Mouse (Mus musculus) liver, embryonic 14.5 days (tissue): ENCODE measurements at regions not wholly inside any gene's neighbourhood (a gene's known extent, or its start where the extent isn't known, plus 50 kb on each side); places are given as distances from the start of the nearest gene placed in this dataset.

Experiments
- ATAC-seq: fragments of 200-750 bp; cut with Nextera tagmentation; 2 replicates; pipeline ENCODE4 v1.8.0; 2017; ENCODE audit warnings: moderate number of reproducible peaks, mild to moderate bottlenecking, moderate library complexity; ENCODE audit not compliant: insufficient read depth
- DNase-seq, 3 experiments: peaks; one replicate each; pipeline ENCODE4 v3.0.0-alpha.2; 2012 to 2013; ENCODE audit warnings: low read depth in 3 of 3, low spot score in 3 of 3
- H3K27ac ChIP-seq: fragments of 300-500 bp; sonication (generic); 2 replicates; pipeline ENCODE4 v1.5.1; 2014; ENCODE audit warnings: moderate library complexity, mild to moderate bottlenecking, control low read depth, inconsistent platforms
- H3K27me3 ChIP-seq: fragments of 300-500 bp; sonication (generic); 2 replicates; pipeline ENCODE4 v1.6.1; 2014; ENCODE audit warnings: mild to moderate bottlenecking, low read length, moderate library complexity; ENCODE audit not compliant: control insufficient read depth, insufficient read depth
- H3K36me3 ChIP-seq: fragments of 300-500 bp; sonication (generic); replicated peaks from 2 replicates; pipeline ENCODE4 v1.6.1; 2014; ENCODE audit warnings: low read depth; ENCODE audit not compliant: control insufficient read depth, insufficient read depth
- H3K4me1 ChIP-seq, 2 experiments: fragments of 200-500 bp in 1 of 2; fragments of 300-500 bp in 1 of 2; sonication (generic) in 1 of 2; replicated peaks; 2 replicates each; pipeline ENCODE4 v1.6.1; 2012 to 2014; ENCODE audit warnings: antibody characterized with exemption in 1 of 2, inconsistent platforms in 1 of 2, low read length in 1 of 2; ENCODE audit not compliant: control insufficient read depth in 2 of 2, insufficient read depth in 2 of 2
- H3K4me2 ChIP-seq: fragments of 300-500 bp; sonication (generic); 2 replicates; pipeline ENCODE4 v1.6.1; 2014; ENCODE audit warnings: low read depth, mild to moderate bottlenecking, control low read depth, moderate library complexity
- H3K4me3 ChIP-seq, 2 experiments: fragments of 200-500 bp in 1 of 2; fragments of 300-500 bp in 1 of 2; sonication (generic) in 1 of 2; 2 replicates each; pipeline ENCODE4 v1.5.1; 2012 to 2014; ENCODE audit warnings: low read depth in 2 of 2, low read length in 2 of 2, mild to moderate bottlenecking in 2 of 2, control low read depth in 1 of 2, inconsistent platforms in 1 of 2, moderate library complexity in 1 of 2; ENCODE audit not compliant: insufficient read depth in 1 of 2
- H3K9ac ChIP-seq: fragments of 300-500 bp; sonication (generic); replicated peaks from 2 replicates; pipeline ENCODE4 v1.6.1; 2014; ENCODE audit warnings: mild to moderate bottlenecking, control low read depth, moderate library complexity
- H3K9me3 ChIP-seq: fragments of 300-500 bp; sonication (generic); 2 replicates; pipeline ENCODE4 v1.6.1; 2016; ENCODE audit warnings: low read length, mixed read lengths; ENCODE audit not compliant: control insufficient read depth
- CTCF ChIP-seq: IDR thresholded peaks from 2 replicates; pipeline ENCODE4 v1.5.1; 2016; ENCODE audit warnings: antibody characterized with exemption, low read depth, control low read depth
- EP300 ChIP-seq: IDR thresholded peaks from 2 replicates; pipeline ENCODE4 v1.6.1; 2016; ENCODE audit warnings: antibody characterized with exemption, low read depth
- WGBS: fragments of 180-500 bp; shearing (Covaris S2); extraction: QIAGEN DNeasy Blood & Tissue Kit; methylation state at CpG from one replicate; pipeline ENCODE4 v1.1.7; 2014; ENCODE audit not compliant: insufficient replicate concordance; 5-methylcytosine and 5-hydroxymethylcytosine counted together

DNA sequence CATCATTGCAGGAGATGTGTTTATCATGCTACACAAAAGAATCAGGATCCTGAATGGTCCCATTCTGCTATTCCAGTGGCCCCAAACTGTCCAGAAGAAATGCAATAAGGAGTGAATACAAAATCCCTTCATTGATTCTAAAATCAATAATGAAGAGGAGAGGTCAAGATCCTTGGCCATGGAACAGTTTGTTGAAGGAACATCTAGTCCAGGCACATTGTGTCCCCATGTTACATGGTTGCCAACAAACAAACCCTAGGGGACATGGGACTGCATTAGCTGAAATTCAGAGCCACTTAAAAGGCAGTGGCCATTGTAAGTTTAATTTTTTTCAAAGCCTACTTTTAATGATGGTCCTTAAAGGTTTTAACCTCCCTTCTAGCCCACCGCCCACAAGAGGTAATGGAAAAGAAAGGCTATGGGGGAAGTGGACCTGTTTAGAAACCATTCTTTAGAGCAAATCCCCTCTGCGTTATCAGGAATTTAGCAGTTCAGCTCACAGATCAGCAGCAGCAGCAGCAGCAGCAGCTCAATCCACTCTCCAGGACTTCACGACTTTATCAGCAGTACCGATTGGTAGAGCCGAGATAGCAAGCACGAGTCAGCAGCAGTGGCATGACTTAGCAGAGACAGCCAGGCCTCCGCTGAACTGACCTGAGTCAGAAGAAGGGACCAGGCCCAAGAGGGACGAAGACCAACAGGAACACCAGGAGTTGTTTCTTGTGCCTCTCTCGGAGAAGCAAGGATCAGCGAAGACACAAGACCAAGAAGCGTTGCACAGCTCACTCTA is 268.3 kb downstream of the Setd4 start:
- Histone ChIP-seq H3K4me1 (peaks cover 0 to 13% of the 10 kb centered on the region in 2 experiments; a peak in 3 of 4 replicates), H3K4me3 (no peak overlapping the region), H3K4me2 (no peak overlapping the region), H3K36me3 (no peaks in the 10 kb centered on the region), H3K27me3 (no peaks in the 10 kb centered on the region), H3K9ac (no peak overlapping the region), H3K9me3 (no peaks in the 10 kb centered on the region), H3K27ac (no peak overlapping the region)
- peak; percentile 87 for ATAC-seq
- DNase-seq: peak; percentile 22 to 28 (median 24)
- WGBS: 43% methylated on average over 11 of the region's 11 CpGs
- TF ChIP-seq CTCF (no peak), EP300 (peak; percentile 51)

DNA sequence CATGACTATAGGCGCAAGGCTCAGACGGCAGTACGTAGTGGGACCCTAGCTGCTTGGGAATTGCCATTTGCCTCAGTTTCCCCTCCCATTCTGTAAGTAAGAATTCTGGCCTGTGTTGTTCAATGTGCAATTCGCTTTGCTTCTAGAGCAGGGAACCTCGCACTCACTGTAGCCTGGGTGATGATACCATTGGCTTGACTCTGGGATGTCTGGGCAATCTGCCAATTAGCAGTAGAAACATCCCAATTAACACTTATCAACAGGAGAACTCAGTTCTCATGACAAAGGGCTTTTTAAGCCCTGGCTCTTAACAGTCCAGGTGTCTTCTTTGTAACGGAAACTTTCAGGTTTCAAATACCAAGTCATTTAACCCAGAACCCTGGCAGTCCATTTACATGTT is 270.2 kb downstream of the Setd4 start:
- H3K27me3 ChIP-seq: no peaks in the 10 kb centered on the region
- no peak for ATAC-seq
- no peak overlapping the region for H3K27ac ChIP-seq
- H3K4me2 ChIP-seq: no peak overlapping the region
- WGBS: 67% methylated on average over 6 of the region's 6 CpGs
- TF ChIP-seq EP300 (no peak), CTCF (no peak)
- H3K4me3 ChIP-seq: no peak overlapping the region
- H3K9ac ChIP-seq: no peak overlapping the region
- no peaks in the 10 kb centered on the region for H3K9me3 ChIP-seq
- no peaks in the 10 kb centered on the region for H3K36me3 ChIP-seq
- H3K4me1 ChIP-seq: peaks cover 0 to 13% of the 10 kb centered on the region in 2 experiments; a peak in 3 of 4 replicates
- no peak for DNase-seq

DNA sequence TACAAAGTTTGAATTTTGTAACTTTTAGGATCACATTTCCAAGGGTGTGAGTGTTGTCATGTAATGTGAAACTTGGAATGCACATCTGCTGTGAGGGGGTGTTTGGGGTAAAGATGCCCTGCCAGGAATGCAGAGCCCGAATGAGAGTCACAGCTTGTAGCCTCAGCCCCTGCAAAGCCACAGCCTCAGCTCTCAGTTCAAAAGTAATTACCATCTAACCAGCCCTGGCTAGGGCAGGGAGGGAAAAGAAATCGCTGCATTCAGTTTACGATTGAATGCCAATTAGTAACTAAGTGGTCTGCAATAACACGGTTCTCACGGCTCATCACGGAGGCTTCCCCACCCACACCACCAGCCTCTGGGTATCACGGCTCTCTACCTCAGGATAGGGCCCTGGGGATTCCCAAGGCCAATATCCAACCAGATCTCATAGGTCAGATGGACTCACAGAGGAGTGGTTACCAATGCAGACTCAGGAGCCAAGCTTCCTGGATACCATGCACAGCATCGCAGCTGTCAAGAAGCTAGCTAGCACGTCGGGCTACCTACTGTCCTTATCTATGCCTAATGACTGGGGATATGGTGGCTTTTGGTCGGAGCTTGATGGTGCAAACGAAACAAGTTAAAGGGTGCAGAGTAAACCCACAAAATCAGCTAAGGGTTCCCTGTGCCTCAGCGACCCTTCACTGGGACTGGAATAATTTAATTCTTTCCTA is 275.0 kb downstream of the Setd4 start:
- 29% methylated on average over 13 of the region's 13 CpGs for whole genome bisulfite sequencing

DNA sequence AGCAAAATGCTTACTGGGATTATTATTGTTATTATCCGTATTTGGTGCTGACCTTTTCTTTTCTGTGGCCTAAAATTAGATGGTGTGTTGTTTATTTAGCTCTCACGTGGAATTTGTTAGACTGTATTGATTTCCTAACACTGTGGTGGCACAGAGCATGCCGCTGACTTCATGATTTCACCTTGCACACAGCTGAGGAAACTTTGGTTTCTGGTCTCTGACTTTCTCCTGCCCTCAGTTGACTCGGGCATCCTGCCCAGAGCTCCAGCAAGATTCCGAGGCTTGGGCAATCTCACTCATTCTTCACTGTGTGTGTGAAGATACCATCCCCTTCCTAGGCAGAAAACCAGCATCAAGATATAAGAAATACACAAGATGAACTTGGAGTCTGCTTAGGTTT is 279.0 kb downstream of the Setd4 start:
- H3K4me1 ChIP-seq: no peaks in the 10 kb centered on the region
- ATAC-seq (no peak), DNase-seq (no peak)
- no peak overlapping the region for H3K27ac ChIP-seq
- no peak overlapping the region for H3K9ac ChIP-seq
- H3K9me3 ChIP-seq: no peaks in the 10 kb centered on the region; the same call in 1 of the 2 replicates
- H3K4me2 ChIP-seq: no peak overlapping the region
- H3K4me3 ChIP-seq: no peak overlapping the region
- whole genome bisulfite sequencing: 62% methylated on average over 5 of the region's 5 CpGs
- TF ChIP-seq CTCF (no peak), EP300 (no peak)
- no peaks in the 10 kb centered on the region for H3K27me3 ChIP-seq
- H3K36me3 ChIP-seq: no peaks in the 10 kb centered on the region

More for the DNA sequence above, 275.0 kb downstream of the Setd4 start:
- Histone ChIP-seq H3K4me2 (no peak overlapping the region), H3K4me1 (no peaks in the 10 kb centered on the region), H3K4me3 (no peak overlapping the region), H3K27me3 (no peaks in the 10 kb centered on the region), H3K9ac (no peak overlapping the region), H3K36me3 (no peaks in the 10 kb centered on the region), H3K27ac (no peak overlapping the region), H3K9me3 (no peaks in the 10 kb centered on the region; the same call in 1 of the 2 replicates)
- no peak for DNase-seq
- TF ChIP-seq EP300 (no peak), CTCF (no peak)
- no peak for ATAC-seq

DNA sequence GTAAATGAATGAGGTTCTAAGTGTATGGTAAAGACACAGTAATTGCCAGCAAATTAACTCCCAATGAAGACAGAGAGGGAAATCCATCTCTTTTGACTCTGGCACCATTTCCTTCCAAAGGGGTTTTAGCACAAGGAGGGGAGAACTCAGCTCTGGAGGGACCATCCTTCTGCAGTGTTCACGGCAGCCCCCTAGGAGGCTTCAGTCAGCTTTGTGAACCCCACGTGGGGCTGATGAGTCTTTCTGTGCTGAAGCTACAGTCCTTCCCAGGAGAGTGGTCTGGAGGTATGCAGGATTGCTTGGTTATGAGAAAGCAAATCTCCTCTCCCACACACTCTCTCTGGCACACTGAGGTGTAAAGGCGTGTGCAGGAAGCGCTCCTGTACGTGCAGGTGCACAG is 280.7 kb downstream of the Setd4 start:
- no peak overlapping the region for H3K9ac ChIP-seq
- no peak for TF ChIP-seq CTCF
- no peak for TF ChIP-seq EP300
- 57% methylated on average over 5 of the region's 5 CpGs for WGBS
- no peak overlapping the region for H3K4me3 ChIP-seq
- H3K4me2 ChIP-seq: no peak overlapping the region
- no peaks in the 10 kb centered on the region for H3K4me1 ChIP-seq
- H3K27me3 ChIP-seq: no peaks in the 10 kb centered on the region
- DNase-seq (no peak), ATAC-seq (no peak)
- H3K27ac ChIP-seq: no peak overlapping the region
- no peaks in the 10 kb centered on the region; the same call in 1 of the 2 replicates for H3K9me3 ChIP-seq
- no peaks in the 10 kb centered on the region for H3K36me3 ChIP-seq
